Mouse (Mus musculus) gastrocnemius, adult 8-10 months (tissue): ENCODE measurements around the gene Cacna1h. TPM values are rescaled to one million over a fixed set of nuclear protein-coding genes. Genes with fewer than 3 reads are reported as not detected.

ENCODE experiments used
- DNase-seq, 2 experiments: peaks; one replicate each; pipeline ENCODE4 v3.0.0; 2022; ENCODE audit warnings: low spot score in 2 of 2
- total RNA-seq, 4 experiments: library from RNA; stranded (reverse); gene quantifications; 2 replicates each; pipeline ENCODE4 v1.2.4; 2022

Gene Cacna1h
- 1 to 10 TPM in 3 of 4 experiments, under 1 TPM in 1; 0.68 to 1.7 (median 1.6) TPM for total RNA-seq

DNA sequence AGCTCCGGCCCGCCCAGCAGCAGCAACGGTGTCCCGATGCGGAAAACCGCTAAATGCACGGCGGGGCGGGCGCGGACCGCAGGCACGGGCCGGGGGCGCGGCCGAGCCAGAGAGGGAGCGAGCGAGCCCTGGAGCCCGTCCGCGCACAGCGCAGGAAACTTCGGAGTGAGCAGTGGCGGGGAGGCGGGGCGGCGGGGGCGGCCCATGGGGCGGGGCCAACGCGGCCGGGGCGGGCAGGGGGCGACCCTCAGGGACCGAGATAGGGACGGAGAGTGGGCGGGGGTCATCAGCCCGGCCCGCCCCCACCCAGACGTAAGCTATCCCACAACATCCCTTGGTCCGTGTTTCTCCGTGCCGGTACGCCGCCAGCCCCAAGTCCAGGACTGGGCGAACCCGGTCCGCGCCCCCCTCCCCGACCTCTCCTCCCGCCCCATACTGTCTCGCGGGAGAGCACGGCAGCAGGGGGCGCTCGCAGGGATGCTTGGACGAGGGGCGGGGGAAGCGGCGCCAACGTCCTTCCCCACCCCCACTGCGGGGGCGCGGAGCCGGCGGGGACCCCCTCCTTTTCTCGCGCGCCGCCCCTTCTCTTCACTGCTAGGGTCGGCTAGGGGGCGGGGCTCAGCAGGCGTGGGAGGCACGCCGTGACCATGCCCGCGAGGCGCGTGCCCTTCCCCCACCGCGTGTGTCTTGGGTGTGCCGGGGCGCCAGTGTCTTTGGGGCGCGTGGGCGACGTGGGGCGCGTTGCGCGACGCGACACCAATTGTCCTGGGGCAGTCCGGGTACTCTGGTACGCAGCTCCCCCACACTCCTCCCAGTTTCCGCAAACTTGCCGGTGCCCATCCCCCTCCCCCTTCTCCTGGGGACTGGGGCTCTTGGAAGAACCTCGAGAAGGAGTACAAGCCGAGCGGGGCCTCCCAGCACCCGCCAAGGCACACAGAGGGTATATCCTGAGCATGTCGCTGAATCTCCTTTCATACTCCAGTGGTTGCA, at the start of gene Cacna1h:
TSS of gene Cacna1h (minus strand) at position 167 of the 990 bp plus-strand sequence.
- DNase-seq, result no peak

DNA sequence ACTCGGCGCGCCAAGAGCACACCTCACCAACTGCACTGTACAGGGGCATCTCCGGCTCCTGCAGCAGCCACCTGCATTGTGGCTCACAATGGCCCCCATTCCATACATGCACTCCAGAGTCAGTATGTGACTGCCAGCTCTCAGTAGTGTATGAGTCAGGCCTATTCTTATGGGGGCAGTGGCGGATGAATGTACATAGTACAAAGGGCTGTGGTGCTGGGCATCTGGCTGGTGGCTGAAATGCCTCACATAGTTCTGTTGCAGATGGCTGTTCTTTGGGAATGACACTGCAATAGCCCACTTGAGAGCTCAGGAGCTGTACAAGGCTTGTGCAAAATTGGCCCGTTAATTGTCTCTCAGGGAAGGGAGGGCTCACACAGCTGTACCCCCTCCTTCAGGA, 48.5 kb upstream of the Cacna1h start:
- DNase-seq, result no peak

GRCm38 (mm10) chr17:25480820-25481219, 47.2 kb upstream of the Cacna1h start:
- no peak for DNase-seq

DNA sequence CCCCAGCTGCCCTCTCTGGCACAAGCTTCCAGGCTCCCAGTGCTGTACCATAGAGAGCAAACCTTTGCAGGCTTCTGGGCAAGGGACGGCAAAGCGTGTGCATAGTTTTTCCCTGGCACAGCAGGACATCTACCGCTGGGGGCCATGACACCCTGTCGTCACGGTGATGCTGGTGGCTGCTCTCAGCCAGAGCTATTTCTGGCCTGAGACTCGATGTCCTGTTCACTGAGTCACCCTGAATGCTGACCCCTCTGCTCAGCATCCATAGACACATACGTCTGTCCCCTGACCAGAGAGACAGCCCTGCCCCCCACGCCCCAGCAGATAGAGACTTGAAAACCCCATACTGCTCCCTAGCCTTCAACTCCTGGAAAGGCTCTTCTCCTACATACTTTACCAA, 46.6 kb upstream of the Cacna1h start:
- DNase-seq, result no peak

- DNase-seq, result no peak
Observed at GRCm38 (mm10) chr17:25475946-25476744, 42.6 kb upstream of the Cacna1h start.

GRCm38 (mm10) chr17:25474330-25475077, 40.9 kb upstream of the Cacna1h start:
- peak in 1 of 2 experiments; percentile 47 for DNase-seq

GRCm38 (mm10) chr17:25472044-25472443, 38.5 kb upstream of the Cacna1h start:
- no peak for DNase-seq

DNA sequence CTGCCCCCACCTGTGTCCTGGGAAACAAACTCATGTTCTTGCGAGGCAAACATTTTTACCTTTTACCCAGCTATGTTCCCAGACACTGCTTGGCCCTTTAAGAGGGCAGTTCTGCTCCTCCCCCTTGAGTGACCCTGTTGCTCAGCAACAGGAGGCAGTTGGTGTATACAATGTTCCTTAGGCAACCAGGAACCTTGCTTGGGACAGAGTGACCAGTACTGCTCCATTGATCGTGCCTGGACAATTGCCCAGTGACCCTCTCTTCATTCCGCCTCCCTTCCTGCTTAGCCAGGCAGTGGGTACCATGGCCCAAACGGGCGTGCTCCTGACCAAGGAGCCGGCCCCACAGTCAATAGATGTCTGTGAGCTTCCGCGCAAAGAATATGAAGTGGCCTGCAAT, 37.8 kb upstream of the Cacna1h start:
- no peak for DNase-seq

DNA sequence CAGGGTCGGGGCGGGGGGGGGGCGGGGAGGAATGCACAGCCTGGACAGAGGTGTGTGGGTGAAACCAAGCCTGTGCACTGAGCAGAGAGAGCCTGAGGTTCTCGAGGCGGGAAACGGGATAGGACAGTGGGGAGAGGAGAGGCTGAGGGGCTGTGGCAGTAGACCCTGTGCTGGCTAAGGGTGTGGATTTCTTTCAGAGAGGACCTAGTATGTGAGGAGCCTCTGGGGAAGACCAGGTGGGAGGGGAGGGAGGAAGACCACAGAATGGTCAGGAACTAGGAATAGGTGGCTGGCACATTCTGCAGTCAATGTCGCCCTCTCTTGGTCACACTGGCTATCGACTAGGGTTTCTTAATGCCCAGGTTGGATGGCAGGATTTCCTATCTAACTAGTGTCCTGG, 36.2 kb upstream of the Cacna1h start:
- DNase-seq, result peak in 1 of 2 experiments; percentile 17

DNA sequence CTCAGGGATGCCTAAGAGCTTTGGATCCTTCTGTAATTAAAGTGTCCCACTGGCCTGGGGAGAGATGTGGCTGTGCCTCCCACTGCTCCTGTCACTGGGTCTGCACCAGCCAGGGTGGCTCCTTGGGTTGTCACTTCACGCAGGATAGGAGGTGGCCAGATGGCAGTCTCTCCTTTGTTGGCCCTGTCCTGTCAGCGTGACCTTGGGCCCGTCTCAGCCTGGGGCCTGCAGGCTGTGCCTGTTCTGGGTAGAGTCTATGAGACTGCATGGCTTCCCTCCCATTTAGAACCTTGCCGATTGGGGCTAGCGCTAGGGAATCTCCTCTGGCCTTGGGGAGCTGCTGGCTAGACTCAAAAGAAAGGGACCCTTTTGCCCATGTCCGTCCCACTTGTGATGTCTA, 34.7 kb upstream of the Cacna1h start:
- DNase-seq, result no peak

GRCm38 (mm10) chr17:25467781-25468180, 34.2 kb upstream of the Cacna1h start:
- no peak for DNase-seq

GRCm38 (mm10) chr17:25466257-25466656, 32.7 kb upstream of the Cacna1h start:
- no peak for DNase-seq

- DNase-seq, result no peak
Observed at GRCm38 (mm10) chr17:25464091-25464490, 30.5 kb upstream of the Cacna1h start.

DNA sequence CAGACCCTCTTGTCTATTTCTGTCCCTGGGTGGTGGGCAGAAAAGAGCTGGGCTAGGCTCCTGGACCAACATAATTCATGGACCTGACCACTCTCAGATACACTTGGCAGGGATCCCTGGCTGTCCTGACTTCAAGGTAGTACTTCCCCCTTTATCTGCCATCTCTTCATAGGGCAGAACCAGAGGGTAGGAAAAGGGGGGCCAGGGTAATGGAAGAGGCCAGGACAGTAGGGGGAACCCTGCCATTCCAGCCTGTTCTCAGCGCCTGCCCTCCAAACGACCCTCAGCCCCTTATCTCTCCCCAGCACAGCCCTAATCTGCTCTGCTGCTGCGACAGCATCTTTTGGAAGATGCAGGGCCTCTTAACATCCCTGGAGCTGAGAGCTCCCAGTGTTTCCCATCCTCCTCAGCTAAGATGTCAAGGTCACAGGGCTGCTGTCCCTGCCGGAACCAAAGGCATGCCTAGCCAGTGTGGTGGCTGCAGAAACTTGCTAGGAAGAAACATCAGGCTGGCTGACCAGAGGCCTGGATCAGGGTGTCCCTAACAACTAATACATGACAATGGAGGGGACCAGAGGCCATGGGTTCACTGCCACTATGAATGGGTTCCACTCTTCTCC, 29.9 kb upstream of the Cacna1h start:
- no peak for DNase-seq

GRCm38 (mm10) chr17:25462236-25462875, 28.8 kb upstream of the Cacna1h start:
- no peak for DNase-seq

- DNase-seq, result no peak
Observed at GRCm38 (mm10) chr17:25456540-25456939, 23.0 kb upstream of the Cacna1h start.

GRCm38 (mm10) chr17:25454272-25454671, 20.7 kb upstream of the Cacna1h start, which contains the start of gene Tekt4:
TSS of gene Tekt4 (plus strand) at chr17:25454615.
- DNase-seq, result no peak

GRCm38 (mm10) chr17:25452246-25452965, 18.8 kb upstream of the Cacna1h start:
- no peak for DNase-seq

DNA sequence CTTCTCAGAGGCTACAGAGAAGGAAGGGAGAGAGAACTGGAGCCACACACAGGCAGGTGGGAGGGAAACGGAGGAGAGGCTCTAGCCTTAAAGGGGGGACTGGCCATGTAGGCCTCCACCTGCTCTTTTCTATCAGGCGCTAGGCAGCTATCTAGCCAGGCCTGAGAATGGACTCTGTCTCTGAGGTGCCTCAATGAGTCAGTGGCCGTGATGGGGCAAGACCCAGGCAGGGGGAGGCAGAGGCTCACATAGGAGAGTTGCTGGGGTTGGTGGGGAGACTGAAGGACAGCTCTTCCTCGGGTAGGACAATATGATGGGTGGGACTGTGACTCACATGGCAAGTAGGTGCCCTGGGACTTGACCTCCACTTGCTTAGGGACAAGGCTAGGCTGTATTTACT, 16.7 kb upstream of the Cacna1h start:
- DNase-seq, result no peak

- no peak for DNase-seq
Observed at GRCm38 (mm10) chr17:25447865-25448264, 14.3 kb upstream of the Cacna1h start.
